Mouse (Mus musculus): ENCODE results near the gene Fhl3.

- TF ChIP-seq CTCF (IDR thresholded peaks at IDR 0.05; ENCODE audit: control insufficient read depth, insufficient read depth, low read length) (no peak), POLR2A (IDR thresholded peaks at IDR 0.05; ENCODE audit: borderline replicate concordance, control insufficient read depth, low read depth, low read length) (no peak)
These were observed 25.6 kb downstream of the Fhl3 start for GRCm38 (mm10) chr4:124726121-124726520.

Data from bone marrow, adult 2 months (tissue).